Mouse (Mus musculus) embryonic facial prominence, embryonic 14.5 days (tissue): ENCODE results near the gene Gdap1l1. TPM values are rescaled to one million over a fixed set of nuclear protein-coding genes. Genes with fewer than 3 reads are reported as not detected.

Source experiments
- ATAC-seq: fragments of 200-750 bp; cut with Nextera tagmentation; 2 replicates; pipeline ENCODE4 v1.8.0; 2017; ENCODE audit warnings: low read depth, moderate number of reproducible peaks, moderate TSS enrichment
- DNase-seq: peaks from one replicate; pipeline ENCODE4 v3.0.0-alpha.2; 2015; ENCODE audit warnings: low spot score
- H3K27ac ChIP-seq: fragments of 300-500 bp; sonication (generic); replicated peaks from 2 replicates; pipeline ENCODE4 v1.5.1; 2014; ENCODE audit warnings: low read depth, mild to moderate bottlenecking, low read length, moderate library complexity
- H3K27me3 ChIP-seq: fragments of 300-500 bp; sonication (generic); replicated peaks from 2 replicates; pipeline ENCODE4 v1.6.1; 2014; ENCODE audit warnings: low read length; ENCODE audit not compliant: control insufficient read depth, insufficient read depth
- H3K36me3 ChIP-seq: fragments of 300-500 bp; sonication (generic); 2 replicates; pipeline ENCODE4 v1.6.1; 2014; ENCODE audit warnings: low read length, mixed read lengths; ENCODE audit not compliant: control insufficient read depth, insufficient read depth
- H3K4me1 ChIP-seq: fragments of 300-500 bp; sonication (generic); 2 replicates; pipeline ENCODE4 v1.6.1; 2014; ENCODE audit warnings: antibody characterized with exemption, low read length; ENCODE audit not compliant: control insufficient read depth, insufficient read depth
- H3K4me2 ChIP-seq: fragments of 300-500 bp; sonication (generic); 2 replicates; pipeline ENCODE4 v1.6.1; 2014; ENCODE audit warnings: low read depth, mild to moderate bottlenecking, low read length, moderate library complexity, mixed read lengths
- H3K4me3 ChIP-seq: fragments of 300-500 bp; sonication (generic); 2 replicates; pipeline ENCODE4 v1.5.1; 2014; ENCODE audit warnings: low read depth, mild to moderate bottlenecking, low read length
- H3K9ac ChIP-seq: fragments of 300-500 bp; sonication (generic); 2 replicates; pipeline ENCODE4 v1.6.1; 2014; ENCODE audit warnings: low read depth, mild to moderate bottlenecking, low read length, moderate library complexity, mixed read lengths
- H3K9me3 ChIP-seq: fragments of 300-500 bp; sonication (generic); 2 replicates; pipeline ENCODE4 v1.6.1; 2016; ENCODE audit warnings: low read length; ENCODE audit not compliant: control insufficient read depth
- WGBS: fragments of 180-500 bp; shearing (Covaris S2); extraction: QIAGEN DNeasy Blood & Tissue Kit; methylation state at CpG from one replicate; pipeline ENCODE4 v1.1.7; 2014; 5-methylcytosine and 5-hydroxymethylcytosine counted together
- polyA plus RNA-seq: library from polyadenylated mRNA; unstranded; fragments of >200 nt; fragmentation: Nextera tagmentation; extraction: Ambion mirVana; gene quantifications from 2 replicates; pipeline ENCODE4 v1.2.1, GENCODE M21; 2014

Gene Gdap1l1
- 6.2 and 6.9 TPM in 2 replicates for polyA plus RNA-seq

- H3K4me2 ChIP-seq, result peak within 1 kb of the TSS; percentile 46
- H3K4me3 ChIP-seq, result peak within 1 kb of the TSS; percentile 30
- H3K9me3 ChIP-seq, result no peaks in the 10 kb centered on the region
- no peaks in the 10 kb centered on the region for H3K4me1 ChIP-seq
- WGBS, result 3% methylated on average over 7 of the region's 18 CpGs
- H3K27ac ChIP-seq, result no peak within 1 kb of the TSS
- DNase-seq, result peak; percentile 21
- ATAC-seq, result no peak; the same call in 1 of the 2 replicates
- 0 out of 2 replicates have a peak within 1 kb of the TSS, but pooled peaks have one; percentile 27 for H3K9ac ChIP-seq
- H3K27me3 ChIP-seq, result peaks cover 27% of the 10 kb centered on the region
- no peaks in the 10 kb centered on the region for H3K36me3 ChIP-seq
Measured at GRCm38 (mm10) chr2:163438246-163438618, at the start of gene Gdap1l1. Gene Gdap1l1, plus strand, starts transcription at chr2:163438476.

- Histone ChIP-seq H3K36me3 (no peaks in the 10 kb centered on the region), H3K9ac (no peak overlapping the region), H3K27ac (no peak overlapping the region), H3K27me3 (no peaks in the 10 kb centered on the region), H3K4me1 (peaks cover under 1% of the 10 kb centered on the region; the same call in 1 of the 2 replicates), H3K4me2 (no peak overlapping the region), H3K9me3 (no peaks in the 10 kb centered on the region), H3K4me3 (no peak overlapping the region)
- WGBS, result 73% methylated on average over 6 of the region's 6 CpGs
- DNase-seq, result no peak
- no peak for ATAC-seq
Measured at GRCm38 (mm10) chr2:163392436-163392835, 45.8 kb upstream of the Gdap1l1 start.

GRCm38 (mm10) chr2:163393241-163393640, 45.0 kb upstream of the Gdap1l1 start:
- no peak overlapping the region for H3K4me2 ChIP-seq
- H3K36me3 ChIP-seq, result no peaks in the 10 kb centered on the region
- no peak for ATAC-seq
- no peak overlapping the region for H3K4me3 ChIP-seq
- no peak for DNase-seq
- no peaks in the 10 kb centered on the region for H3K27me3 ChIP-seq
- H3K4me1 ChIP-seq, result peaks cover 8% of the 10 kb centered on the region
- 87% methylated on average over 10 of the region's 10 CpGs for WGBS
- no peak overlapping the region for H3K9ac ChIP-seq
- H3K9me3 ChIP-seq, result no peaks in the 10 kb centered on the region
- H3K27ac ChIP-seq, result no peak overlapping the region

- no peak overlapping the region for H3K27ac ChIP-seq
- DNase-seq (no peak), ATAC-seq (no peak)
- no peaks in the 10 kb centered on the region for H3K27me3 ChIP-seq
- no peaks in the 10 kb centered on the region for H3K36me3 ChIP-seq
- H3K4me2 ChIP-seq, result no peak overlapping the region
- H3K4me3 ChIP-seq, result no peak overlapping the region
- no peak overlapping the region for H3K9ac ChIP-seq
- peaks cover 8% of the 10 kb centered on the region for H3K4me1 ChIP-seq
- H3K9me3 ChIP-seq, result no peaks in the 10 kb centered on the region
- 73% methylated on average over 5 of the region's 6 CpGs for WGBS
Measured at GRCm38 (mm10) chr2:163393976-163394375, 44.3 kb upstream of the Gdap1l1 start.

GRCm38 (mm10) chr2:163394977-163395376, 43.3 kb upstream of the Gdap1l1 start:
- Histone ChIP-seq H3K27me3 (no peaks in the 10 kb centered on the region), H3K36me3 (no peaks in the 10 kb centered on the region), H3K9me3 (no peaks in the 10 kb centered on the region), H3K9ac (no peak overlapping the region), H3K4me2 (no peak overlapping the region), H3K27ac (no peak overlapping the region), H3K4me1 (peaks cover 8% of the 10 kb centered on the region), H3K4me3 (no peak overlapping the region)
- DNase-seq (no peak), ATAC-seq (no peak)
- 65% methylated on average over 6 of the region's 6 CpGs for WGBS

- no peak for ATAC-seq
- WGBS, result 87% methylated on average over 19 of the region's 19 CpGs
- no peaks in the 10 kb centered on the region for H3K27me3 ChIP-seq
Measured at GRCm38 (mm10) chr2:163397071-163397470, 41.2 kb upstream of the Gdap1l1 start.

GRCm38 (mm10) chr2:163397905-163398304, 40.4 kb upstream of the Gdap1l1 start, which contains the start of gene Jph2:
Gene Jph2, minus strand, starts transcription at chr2:163397993.
- peaks cover 8% of the 10 kb centered on the region for H3K4me1 ChIP-seq
- DNase-seq, result peak; percentile 78
- no peaks in the 10 kb centered on the region for H3K27me3 ChIP-seq
- H3K27ac ChIP-seq, result no peak within 1 kb of the TSS; the same call in 1 of the 2 replicates
- H3K4me2 ChIP-seq, result peak within 1 kb of the TSS; percentile 41
- peak; percentile 79 for ATAC-seq
- H3K4me3 ChIP-seq, result peak within 1 kb of the TSS; percentile 20
- 5% methylated on average over 10 of the region's 10 CpGs for WGBS
- H3K9me3 ChIP-seq, result no peaks in the 10 kb centered on the region
- H3K9ac ChIP-seq, result peak within 1 kb of the TSS; percentile 30; the same call in 1 of the 2 replicates
- H3K36me3 ChIP-seq, result no peaks in the 10 kb centered on the region

More at GRCm38 (mm10) chr2:163397071-163397470, 41.2 kb upstream of the Gdap1l1 start:
- Histone ChIP-seq H3K36me3 (no peaks in the 10 kb centered on the region), H3K4me1 (peaks cover 8% of the 10 kb centered on the region), H3K4me2 (peak overlapping the region; percentile 41), H3K9ac (0 out of 2 replicates have a peak overlapping the region, but pooled peaks have one; percentile 30), H3K27ac (no peak overlapping the region), H3K4me3 (peak overlapping the region; percentile 20; the same call in 1 of the 2 replicates), H3K9me3 (no peaks in the 10 kb centered on the region)
- no peak for DNase-seq

GRCm38 (mm10) chr2:163398770-163399169, 39.5 kb upstream of the Gdap1l1 start:
- Histone ChIP-seq H3K4me1 (peaks cover 8% of the 10 kb centered on the region), H3K9ac (no peak overlapping the region), H3K27me3 (no peaks in the 10 kb centered on the region), H3K36me3 (no peaks in the 10 kb centered on the region), H3K27ac (no peak overlapping the region), H3K9me3 (no peaks in the 10 kb centered on the region), H3K4me3 (no peak overlapping the region), H3K4me2 (no peak overlapping the region)
- WGBS, result 71% methylated on average over 4 of the region's 4 CpGs
- DNase-seq, result no peak
- no peak for ATAC-seq

- Histone ChIP-seq H3K4me3 (no peak overlapping the region), H3K27me3 (no peaks in the 10 kb centered on the region), H3K9me3 (no peaks in the 10 kb centered on the region), H3K4me1 (peaks cover 8% of the 10 kb centered on the region), H3K4me2 (no peak overlapping the region), H3K9ac (no peak overlapping the region), H3K36me3 (no peaks in the 10 kb centered on the region), H3K27ac (no peak overlapping the region)
- no peak for ATAC-seq
- WGBS, result 68% methylated on average over 8 of the region's 8 CpGs
- no peak for DNase-seq
Measured at GRCm38 (mm10) chr2:163399222-163399621, 39.1 kb upstream of the Gdap1l1 start.
